Mouse (Mus musculus) heart, adult 2 months (tissue): ENCODE data around the gene Cdh16. TPM values are rescaled to one million over a fixed set of nuclear protein-coding genes. Genes with fewer than 3 reads are reported as not detected.

Experiments
- DNase-seq, 2 experiments: peaks; one replicate each; pipeline ENCODE4 v3.0.0; 2021
- H3K27ac ChIP-seq: fragments of 200-600 bp; 2 replicates; pipeline ENCODE4 v1.8.1; 2022
- H3K27me3 ChIP-seq: fragments of 200-500 bp; 2 replicates; pipeline ENCODE4 v1.6.1; 2012; ENCODE audit warnings: mild to moderate bottlenecking, low read length, inconsistent platforms, mixed read lengths; ENCODE audit not compliant: control insufficient read depth, insufficient read depth
- H3K36me3 ChIP-seq: fragments of 200-500 bp; 2 replicates; pipeline ENCODE4 v1.6.1; 2012; ENCODE audit warnings: low read length, inconsistent platforms; ENCODE audit not compliant: control insufficient read depth, insufficient read depth
- H3K4me1 ChIP-seq: fragments of 200-500 bp; 2 replicates; pipeline ENCODE4 v1.6.1; 2011; ENCODE audit warnings: low read length; ENCODE audit not compliant: control insufficient read depth, insufficient read depth
- H3K4me3 ChIP-seq: fragments of 200-600 bp; 2 replicates; pipeline ENCODE4 v1.8.1; 2022
- H3K79me2 ChIP-seq: fragments of 200-500 bp; replicated peaks from 2 replicates; pipeline ENCODE4 v1.6.1; 2012; ENCODE audit warnings: mild to moderate bottlenecking, inconsistent platforms, low read length, moderate library complexity, mixed read lengths; ENCODE audit not compliant: control insufficient read depth, insufficient read depth
- H3K9ac ChIP-seq: fragments of 200-500 bp; 2 replicates; pipeline ENCODE4 v1.6.1; 2012; ENCODE audit warnings: low read depth, mild to moderate bottlenecking, control low read depth, inconsistent platforms, low read length, mixed read lengths
- CTCF ChIP-seq: fragments of 200-600 bp; IDR thresholded peaks from 2 replicates; pipeline ENCODE4 v1.8.1; 2022; ENCODE audit warnings: antibody characterized with exemption, mild to moderate bottlenecking, moderate library complexity
- EP300 ChIP-seq: fragments of 200-500 bp; IDR thresholded peaks from 2 replicates; pipeline ENCODE4 v1.6.1; 2011; ENCODE audit warnings: low read depth, low read length, control low read depth; ENCODE audit not compliant: insufficient read depth
- POLR2A ChIP-seq: fragments of 200-500 bp; IDR thresholded peaks from 2 replicates; pipeline ENCODE4 v1.6.1; 2011; ENCODE audit warnings: mild to moderate bottlenecking, low read depth, low read length, control low read depth; ENCODE audit not compliant: insufficient read depth
- WGBS: fragments of 180-500 bp; shearing (Covaris S2); methylation state at CpG from one replicate; pipeline ENCODE4 v1.1.7; 2018; 5-methylcytosine and 5-hydroxymethylcytosine counted together
- intact Hi-C: fragments of 180-260 bp; cut with DNase I; formaldehyde crosslinking; loops from one replicate; pipeline ENCODE4 v1.15.1; 2025
- polyA plus RNA-seq: library from polyadenylated mRNA; depleted of rRNA; stranded (reverse); fragments of >200 nt; gene quantifications from 2 replicates; pipeline ENCODE4 v1.2.3, GENCODE M21; 2012
- total RNA-seq, 2 experiments: library from RNA; stranded (reverse); gene quantifications; 2 replicates each; pipeline ENCODE4 v1.2.3; 2021

Gene Cdh16
- total and polyA plus RNA-seq, 3 experiments = 3.3 to 7.1 (median 4.3) TPM

DNA sequence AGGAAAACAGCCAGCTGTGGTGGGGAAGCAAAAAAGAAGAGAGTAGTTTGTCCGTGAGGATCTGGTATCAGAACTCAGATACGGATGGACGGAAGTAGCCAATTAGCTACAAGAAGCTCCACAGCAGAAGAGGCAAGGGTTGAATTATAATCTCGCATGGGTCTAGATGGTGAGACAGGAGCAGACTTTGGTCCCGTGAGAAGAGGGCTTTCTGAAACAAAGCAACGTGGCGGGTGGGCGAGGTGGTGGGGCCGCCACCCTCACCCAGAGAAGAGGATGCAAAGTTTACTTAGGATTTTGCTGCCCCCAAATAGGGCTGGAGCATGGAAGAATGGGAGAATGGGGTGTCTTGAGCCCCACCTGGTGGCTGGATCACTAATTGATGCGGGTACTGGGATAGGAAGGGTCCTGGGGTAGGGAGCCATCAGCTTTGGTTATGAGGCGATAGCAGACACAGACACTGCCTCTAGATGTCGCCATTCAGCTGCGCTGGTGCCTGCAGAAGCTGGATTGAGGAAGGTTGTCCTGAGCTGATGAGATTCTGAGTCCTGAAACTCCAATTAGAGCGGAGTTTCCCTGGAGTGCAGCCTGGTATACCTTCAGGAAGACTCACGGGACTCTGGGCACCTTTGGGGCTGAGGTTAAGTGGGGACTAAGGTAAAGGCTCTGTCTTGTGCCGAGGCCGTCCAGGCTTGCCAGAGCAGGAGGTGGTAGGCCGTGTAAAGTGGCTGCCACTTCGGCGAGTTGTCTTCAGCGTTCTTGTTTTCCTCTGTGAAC is 21.5 kb downstream of the Cdh16 start:
- Histone ChIP-seq H3K27ac (peak overlapping the region; percentile 64), H3K4me1 (peaks cover 6% of the 10 kb centered on the region), H3K79me2 (no peaks in the 10 kb centered on the region), H3K9ac (peak overlapping the region; percentile 49; the same call in 1 of the 2 replicates), H3K27me3 (no peaks in the 10 kb centered on the region), H3K36me3 (no peaks in the 10 kb centered on the region; the same call in 1 of the 2 replicates), H3K4me3 (0 out of 2 replicates have a peak overlapping the region, but pooled peaks have one; percentile 4)
- TF ChIP-seq CTCF = peak; percentile 97; the same call in 1 of the 2 replicates
- TF ChIP-seq EP300 = peak; percentile 96
- TF ChIP-seq POLR2A = no peak
- 18% methylated on average over 21 of the region's 21 CpGs for WGBS
- intact Hi-C loops = loop anchor here (2.0 kb wide), 1 partner anchor 40 kb away; no protein-coding TSS in a partner anchor
- peak; percentile 85 to 87 for DNase-seq

DNA sequence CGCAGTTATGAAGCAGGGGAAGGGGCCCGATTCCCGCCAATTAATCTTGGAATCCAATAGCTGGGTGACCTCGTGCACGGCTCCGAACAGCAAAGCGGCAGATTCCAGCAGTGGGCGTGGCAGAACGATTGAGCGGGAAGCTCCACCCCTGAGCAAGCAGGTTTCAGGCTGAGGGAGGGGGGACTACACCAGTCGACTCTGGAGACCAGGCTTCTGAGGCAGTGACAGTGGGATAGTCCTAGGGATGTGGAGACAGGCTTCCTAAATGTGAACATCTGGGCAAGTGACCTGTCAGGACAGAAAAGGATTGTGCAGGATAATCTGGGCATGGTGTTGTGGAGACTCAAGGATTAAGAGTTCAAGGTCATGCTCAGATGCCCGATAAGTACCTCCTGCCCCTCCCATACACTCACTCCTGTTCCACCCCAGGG is 22.2 kb downstream of the Cdh16 start:
- Histone ChIP-seq H3K79me2 (no peaks in the 10 kb centered on the region), H3K4me1 (peaks cover 3% of the 10 kb centered on the region), H3K27ac (no peak overlapping the region), H3K36me3 (no peaks in the 10 kb centered on the region), H3K9ac (no peak overlapping the region), H3K4me3 (no peak overlapping the region), H3K27me3 (no peaks in the 10 kb centered on the region)
- TF ChIP-seq CTCF = no peak
- peak in 1 of 2 experiments; percentile 26 for DNase-seq
- intact Hi-C loops = loop anchor here (2.0 kb wide), 1 partner anchor 41 kb away; no protein-coding TSS in a partner anchor
- WGBS = 1% methylated on average over 12 of the region's 12 CpGs

DNA sequence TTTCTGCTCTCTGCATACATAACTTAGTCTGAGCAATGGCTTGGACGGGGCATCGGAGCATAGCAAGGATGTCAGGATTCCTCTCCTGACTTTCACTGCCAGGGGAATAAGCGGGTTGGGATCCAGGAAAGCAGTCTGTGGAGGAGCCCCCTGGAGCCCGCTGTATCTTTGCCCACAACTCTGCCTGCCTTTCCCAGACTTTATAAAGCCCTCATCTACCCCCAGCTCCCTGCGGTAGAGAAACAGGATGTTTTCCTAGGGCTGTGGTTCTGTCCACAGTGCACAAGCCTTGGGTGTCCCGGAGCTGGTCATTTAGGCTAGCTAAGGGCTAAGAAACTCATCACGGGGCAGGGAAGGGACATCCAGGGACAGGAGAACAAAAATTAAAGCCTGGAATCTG is 22.8 kb downstream of the Cdh16 start:
- Histone ChIP-seq H3K4me1 (peaks cover 3% of the 10 kb centered on the region), H3K9ac (no peak overlapping the region), H3K27me3 (no peaks in the 10 kb centered on the region), H3K36me3 (no peaks in the 10 kb centered on the region), H3K79me2 (no peaks in the 10 kb centered on the region), H3K4me3 (no peak overlapping the region), H3K27ac (no peak overlapping the region)
- intact Hi-C loops = no loop called here
- TF ChIP-seq CTCF (no peak), EP300 (no peak), POLR2A (no peak)
- 45% methylated on average over 7 of the region's 7 CpGs for WGBS
- no peak for DNase-seq

DNA sequence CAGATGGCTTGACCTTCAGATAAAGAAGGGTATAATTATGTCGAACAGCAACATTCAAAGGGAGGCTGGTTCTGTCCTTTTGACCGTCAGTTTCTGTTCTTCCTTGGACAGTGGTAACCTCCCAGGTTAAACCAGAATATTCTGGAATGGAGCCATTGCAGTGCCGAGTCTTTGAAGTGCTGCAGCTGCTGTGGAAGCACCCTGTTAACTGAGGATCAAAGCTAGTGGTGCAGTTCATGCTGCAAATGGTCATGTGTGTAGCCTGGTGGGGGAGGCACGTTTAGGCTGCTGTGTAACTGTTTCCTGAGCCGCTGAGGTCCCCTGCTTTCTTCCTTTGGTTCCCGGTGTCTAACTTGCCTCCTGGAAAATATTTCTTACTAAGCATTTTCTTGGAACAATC is 25.7 kb downstream of the Cdh16 start:
- no peak for TF ChIP-seq POLR2A
- no peak for TF ChIP-seq CTCF
- TF ChIP-seq EP300 = no peak
- Histone ChIP-seq H3K4me3 (no peak overlapping the region), H3K9ac (no peak overlapping the region), H3K27me3 (no peaks in the 10 kb centered on the region), H3K36me3 (no peaks in the 10 kb centered on the region; the same call in 1 of the 2 replicates), H3K79me2 (peaks cover 3% of the 10 kb centered on the region), H3K27ac (no peak overlapping the region), H3K4me1 (peaks cover 3% of the 10 kb centered on the region)
- no peak for DNase-seq
- intact Hi-C loops = no loop called here
- WGBS = 42% methylated on average over 6 of the region's 6 CpGs

DNA sequence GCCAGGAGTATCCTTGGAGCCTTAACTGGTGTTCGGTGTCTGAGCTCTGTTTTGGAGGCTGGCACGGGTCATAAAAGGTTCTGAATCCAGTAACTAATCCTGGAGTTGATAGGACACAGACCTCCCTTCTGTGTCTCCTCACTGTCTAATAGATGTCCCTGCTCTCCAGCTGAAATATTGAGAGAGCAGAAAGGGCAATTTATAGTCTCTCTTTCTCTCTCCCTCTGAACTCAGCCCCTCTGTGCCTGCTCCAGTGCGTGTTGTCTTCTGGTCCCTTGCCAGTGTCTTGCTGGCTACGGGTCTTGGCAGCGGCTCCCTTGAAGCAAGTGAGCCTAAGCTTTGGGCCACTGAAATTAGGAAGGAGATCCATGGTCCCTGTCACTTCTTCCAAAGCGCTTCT is 26.5 kb downstream of the Cdh16 start:
- no peak overlapping the region for H3K4me3 ChIP-seq
- no peak for DNase-seq
- intact Hi-C loops = no loop called here
- peaks cover 3% of the 10 kb centered on the region for H3K4me1 ChIP-seq
- peaks cover 3% of the 10 kb centered on the region for H3K79me2 ChIP-seq
- no peak overlapping the region for H3K27ac ChIP-seq
- TF ChIP-seq POLR2A (no peak), CTCF (no peak), EP300 (no peak)
- no peaks in the 10 kb centered on the region; the same call in 1 of the 2 replicates for H3K36me3 ChIP-seq
- no peaks in the 10 kb centered on the region for H3K27me3 ChIP-seq
- WGBS = 65% methylated on average over 6 of the region's 6 CpGs
- H3K9ac ChIP-seq = no peak overlapping the region
